Mouse (Mus musculus) kidney, embryonic 15.5 days (tissue): ENCODE measurements at regions not wholly inside any gene's neighbourhood (a gene's known extent, or its start where the extent isn't known, plus 50 kb on each side); places are given as distances from the start of the nearest gene placed in this dataset.
"Not testable (repeated sequence)": the region's sequence is repeated elsewhere in the genome, so short reads cannot be mapped to it uniquely, and the experiment has no call there.

Source experiments
- ATAC-seq: fragments of 200-750 bp; cut with Nextera tagmentation; replicated peaks from 2 replicates; pipeline ENCODE4 v1.8.0; 2017; ENCODE audit warnings: moderate TSS enrichment; ENCODE audit not compliant: low FRiP score
- H3K27ac ChIP-seq: fragments of 300-500 bp; sonication (generic); 2 replicates; pipeline ENCODE4 v1.5.1; 2015; ENCODE audit warnings: mild to moderate bottlenecking, inconsistent platforms
- H3K27me3 ChIP-seq: fragments of 300-500 bp; sonication (generic); 2 replicates; pipeline ENCODE4 v1.6.1; 2015; ENCODE audit warnings: inconsistent platforms
- H3K36me3 ChIP-seq: fragments of 300-500 bp; sonication (generic); 2 replicates; pipeline ENCODE4 v1.6.1; 2015; ENCODE audit warnings: inconsistent platforms
- H3K4me1 ChIP-seq: fragments of 300-500 bp; sonication (generic); 2 replicates; pipeline ENCODE4 v1.6.1; 2015; ENCODE audit warnings: inconsistent platforms
- H3K4me2 ChIP-seq: fragments of 300-500 bp; sonication (generic); 2 replicates; pipeline ENCODE4 v1.6.1; 2015; ENCODE audit warnings: moderate library complexity, mild to moderate bottlenecking, inconsistent platforms
- H3K4me3 ChIP-seq: fragments of 300-500 bp; sonication (generic); replicated peaks from 2 replicates; pipeline ENCODE4 v1.5.1; 2015; ENCODE audit warnings: mild to moderate bottlenecking, inconsistent platforms
- H3K9ac ChIP-seq: fragments of 300-500 bp; sonication (generic); 2 replicates; pipeline ENCODE4 v1.6.1; 2015; ENCODE audit warnings: mild to moderate bottlenecking, inconsistent platforms
- H3K9me3 ChIP-seq: fragments of 300-500 bp; sonication (generic); replicated peaks from 2 replicates; pipeline ENCODE4 v1.6.1; 2016; ENCODE audit warnings: inconsistent platforms
- WGBS: fragments of 180-500 bp; shearing (Covaris S2); methylation state at CpG from one replicate; pipeline ENCODE4 v1.1.7; 2015; ENCODE audit warnings: mixed read lengths; 5-methylcytosine and 5-hydroxymethylcytosine counted together

- H3K36me3 ChIP-seq, result no peaks in the 10 kb centered on the region
- no peaks in the 10 kb centered on the region for H3K9me3 ChIP-seq
- no peaks in the 10 kb centered on the region for H3K27me3 ChIP-seq
- H3K4me2 ChIP-seq, result no peak overlapping the region
- H3K9ac ChIP-seq, result no peak overlapping the region
- no peak overlapping the region for H3K27ac ChIP-seq
- ATAC-seq, result no peak
- H3K4me3 ChIP-seq, result no peak overlapping the region
- no peaks in the 10 kb centered on the region for H3K4me1 ChIP-seq
Observed at GRCm38 (mm10) chr16:51002876-51003275, 411.9 kb upstream of the Ccdc54 start.

- Histone ChIP-seq H3K27me3 (no peaks in the 10 kb centered on the region), H3K4me3 (no peak overlapping the region), H3K9ac (no peak overlapping the region), H3K4me2 (no peak overlapping the region), H3K36me3 (no peaks in the 10 kb centered on the region), H3K27ac (no peak overlapping the region), H3K4me1 (no peaks in the 10 kb centered on the region), H3K9me3 (no peaks in the 10 kb centered on the region)
- ATAC-seq, result no peak
- 91% methylated on average over 2 of the region's 2 CpGs for WGBS
Observed at GRCm38 (mm10) chr16:50964395-50964794, 373.4 kb upstream of the Ccdc54 start.

- no peak for ATAC-seq
- H3K4me3 ChIP-seq, result no peak overlapping the region
- H3K9me3 ChIP-seq, result no peaks in the 10 kb centered on the region
- 88% methylated on average over 4 of the region's 4 CpGs for WGBS
- no peaks in the 10 kb centered on the region for H3K27me3 ChIP-seq
- H3K27ac ChIP-seq, result no peak overlapping the region
- H3K9ac ChIP-seq, result no peak overlapping the region
- no peaks in the 10 kb centered on the region for H3K36me3 ChIP-seq
- H3K4me2 ChIP-seq, result no peak overlapping the region
- no peaks in the 10 kb centered on the region for H3K4me1 ChIP-seq
Observed at GRCm38 (mm10) chr16:50944091-50944490, 353.1 kb upstream of the Ccdc54 start.

- H3K4me3 ChIP-seq, ATAC-seq, H3K9me3 ChIP-seq, H3K4me1 ChIP-seq, H3K27me3 ChIP-seq, H3K4me2 ChIP-seq, H3K9ac ChIP-seq, H3K27ac ChIP-seq, H3K36me3 ChIP-seq: not testable (repeated sequence)
- 96% methylated on average over 6 of the region's 6 CpGs for WGBS
Observed at GRCm38 (mm10) chr16:50943581-50943980, 352.6 kb upstream of the Ccdc54 start.

- ATAC-seq, result 0 out of 2 replicates have a peak, but pooled peaks have one; percentile 58
- Histone ChIP-seq H3K9me3 (no peaks in the 10 kb centered on the region), H3K27ac (no peak overlapping the region)
Observed at GRCm38 (mm10) chr16:50942291-50942690, 351.3 kb upstream of the Ccdc54 start.

GRCm38 (mm10) chr16:50939316-50939715 lies 348.4 kb upstream of the Ccdc54 start:
- Histone ChIP-seq H3K4me3 (no peak overlapping the region), H3K4me1 (no peaks in the 10 kb centered on the region), H3K9ac (no peak overlapping the region), H3K27me3 (no peaks in the 10 kb centered on the region), H3K36me3 (no peaks in the 10 kb centered on the region), H3K4me2 (no peak overlapping the region), H3K27ac (no peak overlapping the region), H3K9me3 (no peaks in the 10 kb centered on the region)
- no peak for ATAC-seq
- 37% methylated on average over 6 of the region's 6 CpGs for WGBS

More at GRCm38 (mm10) chr16:50942291-50942690, 351.3 kb upstream of the Ccdc54 start:
- Histone ChIP-seq H3K4me3 (no peak overlapping the region), H3K27me3 (no peaks in the 10 kb centered on the region), H3K4me1 (no peaks in the 10 kb centered on the region), H3K36me3 (no peaks in the 10 kb centered on the region), H3K9ac (no peak overlapping the region), H3K4me2 (no peak overlapping the region)

GRCm38 (mm10) chr16:50907732-50908131 lies 316.8 kb upstream of the Ccdc54 start:
- no peak overlapping the region for H3K9ac ChIP-seq

GRCm38 (mm10) chr16:50899151-50899550 lies 308.2 kb upstream of the Ccdc54 start:
- no peak overlapping the region for H3K27ac ChIP-seq
- 88% methylated on average over 2 of the region's 2 CpGs for WGBS
- no peaks in the 10 kb centered on the region for H3K27me3 ChIP-seq
- no peak overlapping the region for H3K9ac ChIP-seq
- no peaks in the 10 kb centered on the region for H3K36me3 ChIP-seq
- no peak overlapping the region for H3K4me3 ChIP-seq
- H3K4me2 ChIP-seq, result no peak overlapping the region
- H3K4me1 ChIP-seq, result no peaks in the 10 kb centered on the region
- ATAC-seq, result no peak
- no peaks in the 10 kb centered on the region for H3K9me3 ChIP-seq

More at GRCm38 (mm10) chr16:50907732-50908131, 316.8 kb upstream of the Ccdc54 start:
- Histone ChIP-seq H3K4me2 (no peak overlapping the region), H3K9me3 (no peaks in the 10 kb centered on the region), H3K4me1 (no peaks in the 10 kb centered on the region), H3K27me3 (no peaks in the 10 kb centered on the region), H3K27ac (no peak overlapping the region), H3K4me3 (no peak overlapping the region), H3K36me3 (no peaks in the 10 kb centered on the region)
- ATAC-seq, result no peak
- 54% methylated on average over 2 of the region's 2 CpGs for WGBS

GRCm38 (mm10) chr16:50877926-50878325 lies 287.0 kb upstream of the Ccdc54 start:
- 0 out of 2 replicates have a peak overlapping the region, but pooled peaks have one; percentile 4 for H3K27ac ChIP-seq
- H3K4me1 ChIP-seq, result no peaks in the 10 kb centered on the region
- H3K9me3 ChIP-seq, result no peaks in the 10 kb centered on the region
- H3K4me2 ChIP-seq, result no peak overlapping the region
- WGBS, result 45% methylated on average over 3 of the region's 3 CpGs
- ATAC-seq, result no peak
- no peak overlapping the region for H3K4me3 ChIP-seq
- H3K36me3 ChIP-seq, result no peaks in the 10 kb centered on the region
- no peak overlapping the region for H3K9ac ChIP-seq
- H3K27me3 ChIP-seq, result no peaks in the 10 kb centered on the region

GRCm38 (mm10) chr16:50871318-50871717 lies 280.4 kb upstream of the Ccdc54 start:
- Histone ChIP-seq H3K4me2 (no peak overlapping the region), H3K36me3 (no peaks in the 10 kb centered on the region), H3K4me3 (no peak overlapping the region), H3K9ac (no peak overlapping the region), H3K27ac (no peak overlapping the region), H3K9me3 (no peaks in the 10 kb centered on the region), H3K4me1 (no peaks in the 10 kb centered on the region), H3K27me3 (no peaks in the 10 kb centered on the region)
- ATAC-seq, result no peak
- WGBS, result 86% methylated on average over 4 of the region's 4 CpGs

GRCm38 (mm10) chr16:50863565-50863964 lies 272.6 kb upstream of the Ccdc54 start:
- Histone ChIP-seq H3K9ac (no peak overlapping the region), H3K4me3 (no peak overlapping the region), H3K36me3 (no peaks in the 10 kb centered on the region), H3K4me2 (no peak overlapping the region), H3K4me1 (no peaks in the 10 kb centered on the region), H3K9me3 (no peaks in the 10 kb centered on the region), H3K27ac (no peak overlapping the region), H3K27me3 (no peaks in the 10 kb centered on the region)
- WGBS, result 51% methylated on average over 5 of the region's 5 CpGs
- ATAC-seq, result no peak

- Histone ChIP-seq H3K27me3 (no peaks in the 10 kb centered on the region), H3K9ac (no peak overlapping the region), H3K9me3 (no peaks in the 10 kb centered on the region), H3K27ac (no peak overlapping the region), H3K4me2 (no peak overlapping the region), H3K4me3 (no peak overlapping the region), H3K36me3 (no peaks in the 10 kb centered on the region), H3K4me1 (no peaks in the 10 kb centered on the region)
- WGBS, result 79% methylated on average over 1 of the region's 1 CpGs
- ATAC-seq, result no peak
Observed at GRCm38 (mm10) chr16:50859513-50859912, 268.6 kb upstream of the Ccdc54 start.

- Histone ChIP-seq H3K9me3 (no peaks in the 10 kb centered on the region), H3K4me3 (no peak overlapping the region), H3K27me3 (no peaks in the 10 kb centered on the region), H3K9ac (no peak overlapping the region), H3K4me1 (no peaks in the 10 kb centered on the region), H3K4me2 (no peak overlapping the region), H3K36me3 (no peaks in the 10 kb centered on the region), H3K27ac (no peak overlapping the region)
- ATAC-seq, result no peak
- 88% methylated on average over 5 of the region's 5 CpGs for WGBS
Observed at GRCm38 (mm10) chr16:50852081-50852480, 261.1 kb upstream of the Ccdc54 start.
